8 mouse cellular contexts compared by ENCODE assay signal in genomic region chr12:113141531-113141973, GRCm38 (mm10). TPM values are rescaled to one million over a fixed set of nuclear protein-coding genes. Genes with fewer than 3 reads are reported as not detected.
DNase-seq lines count a peak whose midpoint lies in the region; ATAC-seq and TF ChIP-seq lines count a peak whose summit lies in the region.

No protein-coding gene starts in this region.

- peaks cover 33% of the 10 kb centered on the region for H3K79me2 ChIP-seq in myocyte (ENCODE audit: control insufficient read depth, insufficient read depth)

- no peak for TF ChIP-seq POLR2A in testis, adult 2 months (IDR thresholded peaks at IDR 0.05; ENCODE audit: control insufficient read depth, low read depth, low read length)
- no peak for TF ChIP-seq POLR2A in myocyte (IDR thresholded peaks at IDR 0.05; ENCODE audit: insufficient read length, low read depth)

- peak overlapping the region; percentile 31 for H3ac ChIP-seq in myocyte (ENCODE audit: control insufficient read depth, insufficient read length)

- peak overlapping the region; percentile 76 for H3K9ac ChIP-seq in forebrain, embryonic 16.5 days (replicated peaks; ENCODE audit: low read depth, low read length)
- peak overlapping the region; percentile 66 for H3K9ac ChIP-seq in hindbrain, embryonic 12.5 days
- no peak overlapping the region for H3K9ac ChIP-seq in limb, embryonic 15.5 days

- TF ChIP-seq CTCF in testis, adult 2 months (IDR thresholded peaks at IDR 0.05; ENCODE audit: control insufficient read depth, insufficient read depth, insufficient replicate concordance, low read depth, low read length) = no peak

- H3K9me3 ChIP-seq in forebrain, embryonic 16.5 days (ENCODE audit: control insufficient read depth, low read length) = no peaks in the 10 kb centered on the region
- no peaks in the 10 kb centered on the region for H3K9me3 ChIP-seq in hindbrain, embryonic 12.5 days (replicated peaks)
- H3K9me3 ChIP-seq in limb, embryonic 15.5 days = no peaks in the 10 kb centered on the region

- H3K27me3 ChIP-seq in testis, adult 2 months (ENCODE audit: control insufficient read depth, insufficient read depth, low read length) = no peaks in the 10 kb centered on the region
- H3K27me3 ChIP-seq in forebrain, embryonic 16.5 days (replicated peaks; ENCODE audit: control insufficient read depth, insufficient read depth, low read length) = no peaks in the 10 kb centered on the region
- H3K27me3 ChIP-seq in hindbrain, embryonic 12.5 days = peaks cover 17% of the 10 kb centered on the region; the same call in 1 of the 2 replicates
- H3K27me3 ChIP-seq in limb, embryonic 15.5 days = peaks cover 44% of the 10 kb centered on the region
- no peaks in the 10 kb centered on the region for H3K27me3 ChIP-seq in myocyte (ENCODE audit: control insufficient read depth, insufficient read depth, insufficient read length)

- H3K27ac ChIP-seq in testis, adult 2 months (ENCODE audit: control insufficient read depth, insufficient read depth, low read depth, low read length) = peak overlapping the region; percentile 73
- H3K27ac ChIP-seq in forebrain, embryonic 16.5 days (ENCODE audit: low read length) = peak overlapping the region; percentile 84
- peak overlapping the region; percentile 52 for H3K27ac ChIP-seq in hindbrain, embryonic 12.5 days
- peak overlapping the region; percentile 58 for H3K27ac ChIP-seq in limb, embryonic 15.5 days

- no peak for DNase-seq in testis, postnatal 14 days (ENCODE audit: low spot score)
- DNase-seq in thymus, postnatal 10 days (ENCODE audit: low spot score in 2 of 2) = no peak

- peaks cover 21% of the 10 kb centered on the region for H3K4me1 ChIP-seq in testis, adult 2 months (ENCODE audit: control insufficient read depth, insufficient read depth, low read length)
- H3K4me1 ChIP-seq in forebrain, embryonic 16.5 days (replicated peaks; ENCODE audit: control insufficient read depth, insufficient read depth, low read length) = peaks cover 48% of the 10 kb centered on the region
- peaks cover 52% of the 10 kb centered on the region for H3K4me1 ChIP-seq in hindbrain, embryonic 12.5 days
- H3K4me1 ChIP-seq in limb, embryonic 15.5 days = peaks cover 53% of the 10 kb centered on the region

- no peaks in the 10 kb centered on the region for H3K36me3 ChIP-seq in testis, adult 2 months (ENCODE audit: control insufficient read depth, insufficient read depth, low read length)
- H3K36me3 ChIP-seq in forebrain, embryonic 16.5 days (ENCODE audit: control insufficient read depth, insufficient read depth) = peaks cover 24% of the 10 kb centered on the region
- H3K36me3 ChIP-seq in hindbrain, embryonic 12.5 days = peaks cover 40% of the 10 kb centered on the region
- H3K36me3 ChIP-seq in limb, embryonic 15.5 days = peaks cover 23% of the 10 kb centered on the region
- H3K36me3 ChIP-seq in myocyte (ENCODE audit: control insufficient read depth, insufficient read depth) = peaks cover 23% of the 10 kb centered on the region

- WGBS in forebrain, embryonic 16.5 days = 17% methylated on average over 8 of the region's 8 CpGs
- 34% methylated on average over 8 of the region's 8 CpGs for WGBS in hindbrain, embryonic 12.5 days
- WGBS in limb, embryonic 15.5 days = 57% methylated on average over 8 of the region's 8 CpGs

- no peak for ATAC-seq in forebrain, embryonic 16.5 days
- no peak for ATAC-seq in hindbrain, embryonic 12.5 days (ENCODE audit: low FRiP score)
- no peak for ATAC-seq in limb, embryonic 15.5 days (ENCODE audit: insufficient number of reproducible peaks, low FRiP score, low TSS enrichment, low read depth)
- no peak for ATAC-seq in megakaryocyte-erythroid progenitor cell, adult 5-6 weeks (replicated peaks; ENCODE audit: low FRiP score, low TSS enrichment, poor library complexity, severe bottlenecking)

- peak overlapping the region; percentile 84 for H3K4me2 ChIP-seq in forebrain, embryonic 16.5 days (ENCODE audit: low read length)
- peak overlapping the region; percentile 72 for H3K4me2 ChIP-seq in hindbrain, embryonic 12.5 days (replicated peaks)
- peak overlapping the region; percentile 85 for H3K4me2 ChIP-seq in limb, embryonic 15.5 days
- peak overlapping the region; percentile 96 for H3K4me2 ChIP-seq in myocyte (ENCODE audit: low read depth)

- peak overlapping the region; percentile 95 for H3K4me3 ChIP-seq in testis, adult 2 months (ENCODE audit: control insufficient read depth, low read depth, low read length)
- peak overlapping the region; percentile 79 for H3K4me3 ChIP-seq in forebrain, embryonic 16.5 days (replicated peaks; ENCODE audit: low read length)
- peak overlapping the region; percentile 64 for H3K4me3 ChIP-seq in hindbrain, embryonic 12.5 days
- H3K4me3 ChIP-seq in limb, embryonic 15.5 days = peak overlapping the region; percentile 54
- H3K4me3 ChIP-seq in myocyte = peak overlapping the region; percentile 93

TF ChIP-seq in myocyte, 11 proteins besides CTCF, POLR2A, EP300 and RAD21:
- TF ChIP-seq SRF (IDR thresholded peaks at IDR 0.05; ENCODE audit: control insufficient read depth, insufficient read length, low read depth) (no peak), POLR2AphosphoS2 (IDR thresholded peaks at IDR 0.05; ENCODE audit: insufficient read length, low read depth) (peak; percentile 7), TCF12 (IDR thresholded peaks at IDR 0.05; ENCODE audit: insufficient read depth, poor library complexity, severe bottlenecking) (no peak), MYOD1 (IDR thresholded peaks at IDR 0.05; ENCODE audit: control insufficient read depth in 1 of 3, insufficient read length in 2 of 3, low read depth in 2 of 3) (no peak)

RNA-seq across cellular contexts. Expression of gene Crip2, which starts 1.5 kb away (rescaled TPM):
- polyA plus RNA-seq in testis, adult 2 months (2012; rRNA removed) = 178 and 179 TPM in 2 replicates
- polyA plus RNA-seq in forebrain, embryonic 16.5 days (2015; fragmentation: Nextera tagmentation; extraction: Ambion mirVana) = 426 and 444 TPM in 2 replicates
- 217 and 245 TPM in 2 replicates for polyA plus RNA-seq in hindbrain, embryonic 12.5 days (2016; fragmentation: Nextera tagmentation; extraction: Ambion mirVana)
- 113 and 182 TPM in 2 replicates for polyA plus RNA-seq in limb, embryonic 15.5 days (2015; fragmentation: Nextera tagmentation; extraction: Ambion mirVana)
- polyA plus RNA-seq in myocyte (2012; fragmentation: generic; extraction: Trizol) = 1,146 TPM
- 26.1 and 45.9 TPM in 2 replicates for total RNA-seq in megakaryocyte-erythroid progenitor cell, adult 5-6 weeks (2014; fragmentation: Nextera tagmentation)
- total RNA-seq in megakaryocyte-erythroid progenitor cell, adult 5-6 weeks (2017) = 11.6 and 18.2 TPM in 2 replicates

RNA-seq across cellular contexts. Expression of gene Crip1, which starts 4.6 kb away (rescaled TPM):
- polyA plus RNA-seq in testis, adult 2 months (2012; rRNA removed) = 30.4 and 106 TPM in 2 replicates
- 30.6 and 35.2 TPM in 2 replicates for polyA plus RNA-seq in forebrain, embryonic 16.5 days (2015; fragmentation: Nextera tagmentation; extraction: Ambion mirVana)
- 84.5 and 90.8 TPM in 2 replicates for polyA plus RNA-seq in hindbrain, embryonic 12.5 days (2016; fragmentation: Nextera tagmentation; extraction: Ambion mirVana)
- polyA plus RNA-seq in limb, embryonic 15.5 days (2015; fragmentation: Nextera tagmentation; extraction: Ambion mirVana) = 560 and 613 TPM in 2 replicates
- 1,677 TPM for polyA plus RNA-seq in myocyte (2012; fragmentation: generic; extraction: Trizol)
- total RNA-seq in megakaryocyte-erythroid progenitor cell, adult 5-6 weeks (2014; fragmentation: Nextera tagmentation) = 248 and 286 TPM in 2 replicates
- total RNA-seq in megakaryocyte-erythroid progenitor cell, adult 5-6 weeks (2017) = 191 and 258 TPM in 2 replicates

RNA-seq across cellular contexts. Expression of gene Tedc1, which starts 14.7 kb away (rescaled TPM):
- polyA plus RNA-seq in testis, adult 2 months (2012; rRNA removed) = 46.9 and 48.0 TPM in 2 replicates
- polyA plus RNA-seq in forebrain, embryonic 16.5 days (2015; fragmentation: Nextera tagmentation; extraction: Ambion mirVana) = 20.2 and 21.5 TPM in 2 replicates
- 34.1 and 38.5 TPM in 2 replicates for polyA plus RNA-seq in hindbrain, embryonic 12.5 days (2016; fragmentation: Nextera tagmentation; extraction: Ambion mirVana)
- polyA plus RNA-seq in limb, embryonic 15.5 days (2015; fragmentation: Nextera tagmentation; extraction: Ambion mirVana) = 25.4 and 28.5 TPM in 2 replicates
- 6.6 TPM for polyA plus RNA-seq in myocyte (2012; fragmentation: generic; extraction: Trizol)
- total RNA-seq in megakaryocyte-erythroid progenitor cell, adult 5-6 weeks (2014; fragmentation: Nextera tagmentation) = 13.5 and 29.1 TPM in 2 replicates
- total RNA-seq in megakaryocyte-erythroid progenitor cell, adult 5-6 weeks (2017) = 10.7 and 15.7 TPM in 2 replicates

RNA-seq across cellular contexts. Expression of gene Mta1, which starts 43.5 kb away (rescaled TPM):
- 57.9 and 63.9 TPM in 2 replicates for polyA plus RNA-seq in testis, adult 2 months (2012; rRNA removed)
- polyA plus RNA-seq in forebrain, embryonic 16.5 days (2015; fragmentation: Nextera tagmentation; extraction: Ambion mirVana) = 15.6 and 17.2 TPM in 2 replicates
- 16.9 and 18.9 TPM in 2 replicates for polyA plus RNA-seq in hindbrain, embryonic 12.5 days (2016; fragmentation: Nextera tagmentation; extraction: Ambion mirVana)
- 10.6 and 12.9 TPM in 2 replicates for polyA plus RNA-seq in limb, embryonic 15.5 days (2015; fragmentation: Nextera tagmentation; extraction: Ambion mirVana)
- polyA plus RNA-seq in myocyte (2012; fragmentation: generic; extraction: Trizol) = 101 TPM
- total RNA-seq in megakaryocyte-erythroid progenitor cell, adult 5-6 weeks (2014; fragmentation: Nextera tagmentation) = 131 and 142 TPM in 2 replicates
- total RNA-seq in megakaryocyte-erythroid progenitor cell, adult 5-6 weeks (2017) = 30.7 and 54.1 TPM in 2 replicates

RNA-seq across cellular contexts. Expression of gene Tmem121, which starts 44.2 kb away (rescaled TPM):
- polyA plus RNA-seq in testis, adult 2 months (2012; rRNA removed) = 1.0 and 1.3 TPM in 2 replicates
- polyA plus RNA-seq in forebrain, embryonic 16.5 days (2015; fragmentation: Nextera tagmentation; extraction: Ambion mirVana) = 38.8 and 46.9 TPM in 2 replicates
- 22.9 and 23.2 TPM in 2 replicates for polyA plus RNA-seq in hindbrain, embryonic 12.5 days (2016; fragmentation: Nextera tagmentation; extraction: Ambion mirVana)
- polyA plus RNA-seq in limb, embryonic 15.5 days (2015; fragmentation: Nextera tagmentation; extraction: Ambion mirVana) = 12.7 and 17.1 TPM in 2 replicates
- polyA plus RNA-seq in myocyte (2012; fragmentation: generic; extraction: Trizol) = 4.1 TPM
- total RNA-seq in megakaryocyte-erythroid progenitor cell, adult 5-6 weeks (2014; fragmentation: Nextera tagmentation) = 0.22 and 0.74 TPM in 2 replicates
- not detected in 2 replicates for total RNA-seq in megakaryocyte-erythroid progenitor cell, adult 5-6 weeks (2017)
